Mouse (Mus musculus): ENCODE data around the gene Crybg1. TPM values are rescaled to one million over a fixed set of nuclear protein-coding genes. Genes with fewer than 3 reads are reported as not detected.

Crybg1 gene
- polyA plus RNA-seq, 1 experiment from 2014 or later: 1.1 TPM

- H3K4me3 ChIP-seq (ENCODE audit: low read depth, low read length): no peak overlapping the region
- no peaks in the 10 kb centered on the region for H3K36me3 ChIP-seq (replicated peaks; ENCODE audit: control insufficient read depth, insufficient read depth, low read depth, low read length)
- ATAC-seq (replicated peaks; ENCODE audit: insufficient number of reproducible peaks, low FRiP score, low TSS enrichment, low read depth) (no peak), DNase-seq (ENCODE audit: low spot score) (no peak)
- H3K27me3 ChIP-seq (ENCODE audit: control insufficient read depth, insufficient read depth, low read length): no peaks in the 10 kb centered on the region
- H3K27ac ChIP-seq (replicated peaks; ENCODE audit: low read depth, low read length): no peak overlapping the region
- no peak overlapping the region for H3K4me2 ChIP-seq (ENCODE audit: low read depth, low read length)
- no peaks in the 10 kb centered on the region for H3K4me1 ChIP-seq (ENCODE audit: control insufficient read depth, insufficient read depth, low read length)
- H3K9ac ChIP-seq (replicated peaks; ENCODE audit: low read length): no peak overlapping the region
- WGBS: 84% methylated on average over 12 of the region's 12 CpGs
- no peaks in the 10 kb centered on the region for H3K9me3 ChIP-seq (replicated peaks; ENCODE audit: control insufficient read depth, low read length)
These were observed 238.4 kb downstream of the Crybg1 start for GRCm38 (mm10) chr10:43910032-43910872.

GRCm38 (mm10) chr10:43904569-43904968 lies 244.1 kb downstream of the Crybg1 start:
- H3K9me3 ChIP-seq (replicated peaks; ENCODE audit: control insufficient read depth, low read length): no peaks in the 10 kb centered on the region
- WGBS: 88% methylated on average over 1 of the region's 1 CpGs

GRCm38 (mm10) chr10:43901578-43902194 lies 247.0 kb downstream of the Crybg1 start, which contains the start of the genes Qrsl1 and Rtn4ip1:
Gene Qrsl1 (minus strand): TSS chr10:43901745.
Gene Rtn4ip1 (plus strand): TSS chr10:43901807.
- WGBS: 1% methylated on average over 40 of the region's 40 CpGs
- no peaks in the 10 kb centered on the region; the same call in 1 of the 2 replicates for H3K4me1 ChIP-seq (ENCODE audit: control insufficient read depth, insufficient read depth, low read length)
- ATAC-seq (replicated peaks; ENCODE audit: insufficient number of reproducible peaks, low FRiP score, low TSS enrichment, low read depth) (peak; percentile 95), DNase-seq (ENCODE audit: low spot score) (peak; percentile 96)
- no peaks in the 10 kb centered on the region for H3K36me3 ChIP-seq (replicated peaks; ENCODE audit: control insufficient read depth, insufficient read depth, low read depth, low read length)
- no peaks in the 10 kb centered on the region for H3K27me3 ChIP-seq (ENCODE audit: control insufficient read depth, insufficient read depth, low read length)
- peak within 1 kb of the TSS; percentile 80 for H3K9ac ChIP-seq (replicated peaks; ENCODE audit: low read length)
- peak within 1 kb of the TSS; percentile 80 for H3K4me3 ChIP-seq (ENCODE audit: low read depth, low read length)
- H3K27ac ChIP-seq (replicated peaks; ENCODE audit: low read depth, low read length): peak within 1 kb of the TSS; percentile 62
- H3K9me3 ChIP-seq (replicated peaks; ENCODE audit: control insufficient read depth, low read length): no peaks in the 10 kb centered on the region
- H3K4me2 ChIP-seq (ENCODE audit: low read depth, low read length): peak within 1 kb of the TSS; percentile 41

More at GRCm38 (mm10) chr10:43904569-43904968, 244.1 kb downstream of the Crybg1 start:
- no peak for ATAC-seq (replicated peaks; ENCODE audit: insufficient number of reproducible peaks, low FRiP score, low TSS enrichment, low read depth)
- H3K4me1 ChIP-seq (ENCODE audit: control insufficient read depth, insufficient read depth, low read length): no peaks in the 10 kb centered on the region; the same call in 1 of the 2 replicates
- H3K9ac ChIP-seq (replicated peaks; ENCODE audit: low read length): no peak overlapping the region
- H3K27me3 ChIP-seq (ENCODE audit: control insufficient read depth, insufficient read depth, low read length): no peaks in the 10 kb centered on the region
- H3K4me3 ChIP-seq (ENCODE audit: low read depth, low read length): no peak overlapping the region
- DNase-seq (ENCODE audit: low spot score): no peak
- H3K27ac ChIP-seq (replicated peaks; ENCODE audit: low read depth, low read length): no peak overlapping the region
- no peak overlapping the region for H3K4me2 ChIP-seq (ENCODE audit: low read depth, low read length)
- H3K36me3 ChIP-seq (replicated peaks; ENCODE audit: control insufficient read depth, insufficient read depth, low read depth, low read length): no peaks in the 10 kb centered on the region

GRCm38 (mm10) chr10:43900883-43901570 lies 247.6 kb downstream of the Crybg1 start:
- no peaks in the 10 kb centered on the region for H3K27me3 ChIP-seq (ENCODE audit: control insufficient read depth, insufficient read depth, low read length)
- DNase-seq (ENCODE audit: low spot score): peak; percentile 66
- H3K4me2 ChIP-seq (ENCODE audit: low read depth, low read length): peak overlapping the region; percentile 41
- H3K36me3 ChIP-seq (replicated peaks; ENCODE audit: control insufficient read depth, insufficient read depth, low read depth, low read length): no peaks in the 10 kb centered on the region
- H3K4me1 ChIP-seq (ENCODE audit: control insufficient read depth, insufficient read depth, low read length): no peaks in the 10 kb centered on the region; the same call in 1 of the 2 replicates
- peak overlapping the region; percentile 62; the same call in 1 of the 2 replicates for H3K27ac ChIP-seq (replicated peaks; ENCODE audit: low read depth, low read length)
- ATAC-seq (replicated peaks; ENCODE audit: insufficient number of reproducible peaks, low FRiP score, low TSS enrichment, low read depth): peak; percentile 45; the same call in 1 of the 2 replicates
- H3K4me3 ChIP-seq (ENCODE audit: low read depth, low read length): peak overlapping the region; percentile 80
- WGBS: 8% methylated on average over 30 of the region's 30 CpGs
- no peaks in the 10 kb centered on the region for H3K9me3 ChIP-seq (replicated peaks; ENCODE audit: control insufficient read depth, low read length)
- H3K9ac ChIP-seq (replicated peaks; ENCODE audit: low read length): peak overlapping the region; percentile 80

Other genes starting within 250 kb of the Crybg1 start
- 26.5 and 29.2 TPM in 2 replicates for gene Qrsl1, start 247.1 kb downstream of the Crybg1 start, polyA plus RNA-seq (2014; fragmentation: Nextera tagmentation; extraction: Ambion mirVana)
- gene Rtn4ip1, start 247.0 kb downstream of the Crybg1 start, polyA plus RNA-seq (2014; fragmentation: Nextera tagmentation; extraction: Ambion mirVana): 20.0 and 20.9 TPM in 2 replicates
- gene Atg5, start 119.5 kb upstream of the Crybg1 start, polyA plus RNA-seq (2014; fragmentation: Nextera tagmentation; extraction: Ambion mirVana): 58.4 and 65.4 TPM in 2 replicates

All from embryonic facial prominence, embryonic 11.5 days (tissue).